Mouse (Mus musculus) limb, embryonic 15.5 days (tissue): ENCODE results near the gene Dnajc12. TPM values are rescaled to one million over a fixed set of nuclear protein-coding genes. Genes with fewer than 3 reads are reported as not detected.
"Not testable (repeated sequence)": the region's sequence is repeated elsewhere in the genome, so short reads cannot be mapped to it uniquely, and the experiment has no call there.

ENCODE experiments used
- ATAC-seq: fragments of 200-750 bp; cut with Nextera tagmentation; 2 replicates; pipeline ENCODE4 v1.8.0; 2017; ENCODE audit warnings: low read depth, moderate TSS enrichment; ENCODE audit not compliant: insufficient number of reproducible peaks, low FRiP score, low TSS enrichment
- H3K27ac ChIP-seq: fragments of 300-500 bp; sonication (generic); 2 replicates; pipeline ENCODE4 v1.5.1; 2015; ENCODE audit warnings: moderate library complexity, mild to moderate bottlenecking, inconsistent platforms
- H3K27me3 ChIP-seq: fragments of 300-500 bp; sonication (generic); 2 replicates; pipeline ENCODE4 v1.6.1; 2015; ENCODE audit warnings: inconsistent platforms
- H3K36me3 ChIP-seq: fragments of 300-500 bp; sonication (generic); 2 replicates; pipeline ENCODE4 v1.6.1; 2015; ENCODE audit warnings: inconsistent platforms
- H3K4me1 ChIP-seq: fragments of 300-500 bp; sonication (generic); 2 replicates; pipeline ENCODE4 v1.6.1; 2015; ENCODE audit warnings: inconsistent platforms
- H3K4me2 ChIP-seq: fragments of 300-500 bp; sonication (generic); 2 replicates; pipeline ENCODE4 v1.6.1; 2015; ENCODE audit warnings: mild to moderate bottlenecking, inconsistent platforms
- H3K4me3 ChIP-seq: fragments of 300-500 bp; sonication (generic); 2 replicates; pipeline ENCODE4 v1.5.1; 2015; ENCODE audit warnings: mild to moderate bottlenecking, inconsistent platforms
- H3K9ac ChIP-seq: fragments of 300-500 bp; sonication (generic); 2 replicates; pipeline ENCODE4 v1.6.1; 2015; ENCODE audit warnings: inconsistent platforms
- H3K9me3 ChIP-seq: fragments of 300-500 bp; sonication (generic); 2 replicates; pipeline ENCODE4 v1.6.1; 2016; ENCODE audit warnings: inconsistent platforms
- WGBS: fragments of 180-500 bp; shearing (Covaris S2); methylation state at CpG from one replicate; pipeline ENCODE4 v1.1.7; 2015; 5-methylcytosine and 5-hydroxymethylcytosine counted together
- polyA plus RNA-seq: library from polyadenylated mRNA; unstranded; fragments of >200 nt; fragmentation: Nextera tagmentation; extraction: Ambion mirVana; gene quantifications from 2 replicates; pipeline ENCODE4 v1.2.1, GENCODE M21; 2015

Gene Dnajc12
- polyA plus RNA-seq: 8.3 and 9.0 TPM in 2 replicates

GRCm38 (mm10) chr10:63382372-63383279, at the start of gene Dnajc12:
TSS of gene Dnajc12 (plus strand) at chr10:63382443.
- peak; percentile 89 for ATAC-seq
- peak within 1 kb of the TSS; percentile 85 for H3K4me2 ChIP-seq

GRCm38 (mm10) chr10:63336901-63337300, 45.3 kb upstream of the Dnajc12 start:
- no peak for ATAC-seq
- 49% methylated on average over 13 of the region's 13 CpGs for WGBS

More at GRCm38 (mm10) chr10:63382372-63383279, at the start of gene Dnajc12:
- 1% methylated on average over 28 of the region's 28 CpGs for WGBS
- Histone ChIP-seq H3K4me3 (peak within 1 kb of the TSS; percentile 49), H3K27ac (peak within 1 kb of the TSS; percentile 71), H3K9me3 (no peaks in the 10 kb centered on the region), H3K9ac (peak within 1 kb of the TSS; percentile 51), H3K36me3 (no peaks in the 10 kb centered on the region), H3K27me3 (0 out of 2 replicates have a peak, but pooled peaks cover 3% of the 10 kb centered on the region), H3K4me1 (peaks cover 9% of the 10 kb centered on the region; the same call in 1 of the 2 replicates)

GRCm38 (mm10) chr10:63337326-63337725, 44.9 kb upstream of the Dnajc12 start:
- H3K27me3 ChIP-seq: no peaks in the 10 kb centered on the region
- peaks cover 21% of the 10 kb centered on the region for H3K36me3 ChIP-seq
- H3K4me2 ChIP-seq: peak overlapping the region; percentile 79
- WGBS: 18% methylated on average over 5 of the region's 5 CpGs
- ATAC-seq: no peak
- H3K9me3 ChIP-seq: no peaks in the 10 kb centered on the region
- no peak overlapping the region for H3K9ac ChIP-seq
- H3K4me1 ChIP-seq: peaks cover 16% of the 10 kb centered on the region
- peak overlapping the region; percentile 83 for H3K4me3 ChIP-seq
- H3K27ac ChIP-seq: no peak overlapping the region

More at GRCm38 (mm10) chr10:63336901-63337300, 45.3 kb upstream of the Dnajc12 start:
- Histone ChIP-seq H3K4me2 (peak overlapping the region; percentile 79), H3K36me3 (peaks cover 23% of the 10 kb centered on the region), H3K27me3 (no peaks in the 10 kb centered on the region), H3K9ac (no peak overlapping the region), H3K27ac (no peak overlapping the region), H3K4me3 (peak overlapping the region; percentile 83), H3K4me1 (peaks cover 16% of the 10 kb centered on the region), H3K9me3 (no peaks in the 10 kb centered on the region)

DNA sequence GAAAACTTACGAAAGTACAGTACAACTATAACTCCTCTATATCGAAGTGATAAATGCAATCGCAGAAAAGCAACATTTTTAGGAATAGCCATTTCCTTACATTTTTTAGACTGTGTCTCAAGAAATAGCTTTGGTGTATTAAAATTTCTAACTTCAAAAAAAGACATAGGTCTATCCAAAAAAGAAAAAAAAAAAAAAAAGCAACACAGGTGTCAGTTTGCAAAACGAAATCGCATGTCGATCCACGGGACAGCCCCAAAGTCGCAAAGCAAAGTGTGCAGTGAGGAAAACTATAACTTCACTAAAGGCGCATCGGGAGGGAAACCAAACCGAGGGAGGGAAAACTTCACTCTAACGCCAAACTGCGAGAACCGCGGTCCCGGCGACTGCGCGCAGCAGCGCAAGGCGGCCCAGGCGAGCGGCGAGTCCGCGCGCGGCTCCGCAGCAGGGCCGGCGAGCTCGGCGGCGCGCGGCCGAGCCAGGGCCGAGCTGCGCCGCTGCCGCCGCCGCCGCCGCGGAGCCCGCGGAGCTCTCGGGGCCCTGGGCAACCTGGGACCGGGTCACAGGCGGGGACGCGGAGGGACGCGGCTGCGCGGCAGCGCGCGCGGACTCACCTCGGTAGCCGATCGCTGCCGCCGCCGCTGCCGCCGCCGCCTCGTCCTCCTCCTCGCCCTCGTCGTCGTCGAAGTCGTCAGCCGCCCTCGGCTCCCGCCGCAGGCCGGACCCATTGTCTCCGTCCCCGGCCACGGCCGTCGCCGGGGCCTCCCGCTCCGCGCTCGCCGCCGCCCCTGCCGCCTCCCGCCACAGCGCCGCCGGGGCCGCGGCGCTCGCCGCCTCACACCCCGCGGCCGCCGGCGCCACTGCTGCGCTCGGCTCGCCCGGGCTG, 44.0 kb upstream of the Dnajc12 start:
- Histone ChIP-seq H3K4me1 (peaks cover 16% of the 10 kb centered on the region), H3K27ac (peak overlapping the region; percentile 95), H3K9me3 (no peaks in the 10 kb centered on the region), H3K27me3 (no peaks in the 10 kb centered on the region), H3K36me3 (peaks cover 12% of the 10 kb centered on the region), H3K4me2 (peak overlapping the region; percentile 79), H3K4me3 (peak overlapping the region; percentile 83), H3K9ac (peak overlapping the region; percentile 89)
- WGBS: under 1% methylated on average over 78 of the region's 113 CpGs
- peak; percentile 53 for ATAC-seq

- under 1% methylated on average over 57 of the region's 74 CpGs for WGBS
- peak overlapping the region; percentile 95 for H3K27ac ChIP-seq
- ATAC-seq: peak; percentile 96
These were observed 43.2 kb upstream of the Dnajc12 start for GRCm38 (mm10) chr10:63338914-63339643.

DNA sequence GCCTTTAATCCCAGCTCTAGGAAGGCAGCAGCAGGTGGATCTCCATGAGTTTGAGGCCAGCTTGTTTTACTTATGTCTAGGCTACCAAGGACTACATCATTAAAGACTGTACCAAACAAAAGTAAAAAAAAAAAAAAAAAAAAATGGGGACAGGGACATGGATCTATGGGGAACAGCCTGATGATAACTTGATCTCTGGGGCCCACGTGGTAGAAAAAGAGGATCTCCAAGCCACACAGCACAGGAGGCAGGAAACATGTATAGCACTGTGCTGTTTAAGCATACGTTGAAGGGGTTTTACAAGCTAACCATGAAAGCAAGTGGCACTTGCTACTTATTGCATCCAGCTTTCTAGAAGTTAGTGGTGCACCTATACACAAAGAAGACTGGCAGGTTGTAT, 40.9 kb upstream of the Dnajc12 start:
- Histone ChIP-seq H3K36me3 (no peaks in the 10 kb centered on the region), H3K27me3 (no peaks in the 10 kb centered on the region), H3K27ac (no peak overlapping the region), H3K9me3 (no peaks in the 10 kb centered on the region), H3K9ac (no peak overlapping the region), H3K4me1 (peaks cover 16% of the 10 kb centered on the region), H3K4me3 (no peak overlapping the region), H3K4me2 (no peak overlapping the region)
- ATAC-seq: no peak
- 65% methylated on average over 2 of the region's 2 CpGs for WGBS

More at GRCm38 (mm10) chr10:63338914-63339643, 43.2 kb upstream of the Dnajc12 start:
- H3K36me3 ChIP-seq: peaks cover 4% of the 10 kb centered on the region; the same call in 1 of the 2 replicates
- peak overlapping the region; percentile 83 for H3K4me3 ChIP-seq
- peak overlapping the region; percentile 79 for H3K4me2 ChIP-seq
- H3K9me3 ChIP-seq: no peaks in the 10 kb centered on the region
- H3K9ac ChIP-seq: peak overlapping the region; percentile 89
- no peaks in the 10 kb centered on the region for H3K27me3 ChIP-seq
- H3K4me1 ChIP-seq: peaks cover 16% of the 10 kb centered on the region

DNA sequence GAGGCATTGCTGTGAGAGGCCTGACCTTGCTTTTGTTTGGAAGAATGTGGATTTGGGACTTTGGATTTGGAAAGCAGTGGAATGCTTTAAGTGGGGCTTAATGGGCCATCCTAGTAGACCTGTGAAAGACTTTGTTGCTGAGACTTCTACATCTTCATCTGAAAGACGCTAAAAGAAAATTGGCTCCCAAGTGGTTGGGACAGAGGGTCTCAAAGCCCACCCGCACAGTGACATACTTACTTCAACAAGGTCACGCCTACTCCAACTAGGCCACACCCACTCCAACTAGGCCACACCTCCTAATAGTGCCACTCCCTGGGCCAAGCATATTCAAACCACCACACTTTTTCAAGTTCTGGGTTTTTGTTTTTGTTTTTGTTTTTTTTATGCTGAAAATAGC, 37.5 kb upstream of the Dnajc12 start:
- H3K36me3 ChIP-seq: no peaks in the 10 kb centered on the region
- H3K4me3 ChIP-seq: no peak overlapping the region

DNA sequence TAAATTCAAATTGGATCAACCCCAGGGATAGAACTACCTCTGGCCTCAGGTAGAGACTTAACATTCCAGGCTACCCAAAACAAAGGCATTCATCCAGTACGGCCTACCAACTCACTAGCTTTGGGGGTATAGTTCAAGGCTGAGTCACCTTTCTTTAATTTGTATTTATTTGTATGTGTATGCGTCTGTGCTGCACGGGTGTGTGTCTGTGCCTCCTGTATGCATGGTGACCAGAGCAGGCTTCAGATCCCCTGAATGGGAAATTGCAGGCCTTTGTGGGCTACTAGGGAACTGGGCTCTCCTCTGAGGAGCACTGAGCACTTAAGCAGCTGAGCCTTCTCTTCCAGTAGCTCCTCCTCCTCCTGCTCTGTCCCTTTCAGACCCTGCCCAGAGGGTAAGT, 34.0 kb upstream of the Dnajc12 start:
- ATAC-seq: no peak
- Histone ChIP-seq H3K27ac (no peak overlapping the region), H3K36me3 (no peaks in the 10 kb centered on the region), H3K27me3 (no peaks in the 10 kb centered on the region), H3K4me3 (no peak overlapping the region), H3K4me1 (no peaks in the 10 kb centered on the region), H3K9me3 (no peaks in the 10 kb centered on the region), H3K9ac (no peak overlapping the region), H3K4me2 (no peak overlapping the region)
- WGBS: 61% methylated on average over 3 of the region's 3 CpGs

More for the DNA sequence above, 37.5 kb upstream of the Dnajc12 start:
- Histone ChIP-seq H3K9ac (no peak overlapping the region), H3K4me1 (no peaks in the 10 kb centered on the region), H3K27me3 (no peaks in the 10 kb centered on the region), H3K4me2 (no peak overlapping the region), H3K27ac (no peak overlapping the region), H3K9me3 (no peaks in the 10 kb centered on the region)
- ATAC-seq: no peak
- WGBS: 93% methylated on average over 3 of the region's 3 CpGs

DNA sequence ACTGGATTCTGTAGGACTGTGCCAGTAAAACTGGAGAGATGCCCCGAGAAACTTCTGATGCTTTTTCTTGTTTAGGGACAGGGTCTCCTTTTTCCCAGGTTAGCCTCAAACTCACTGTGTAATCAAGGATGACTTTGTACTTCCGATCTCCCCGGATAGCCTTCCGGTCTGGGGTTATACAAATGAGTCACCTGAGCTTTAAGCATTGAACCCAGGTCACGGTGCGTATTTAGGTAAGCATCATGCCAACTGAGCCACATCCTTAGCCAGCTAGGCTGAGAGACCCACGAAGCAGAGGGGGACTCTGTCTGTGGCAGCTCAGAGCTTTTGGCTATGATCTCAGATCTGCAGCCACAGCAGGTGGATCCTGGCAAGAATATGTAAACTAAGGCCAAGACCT, 31.6 kb upstream of the Dnajc12 start:
- no peak overlapping the region for H3K4me2 ChIP-seq
- no peaks in the 10 kb centered on the region for H3K9me3 ChIP-seq
- no peak for ATAC-seq
- no peaks in the 10 kb centered on the region for H3K4me1 ChIP-seq
- H3K27ac ChIP-seq: no peak overlapping the region
- H3K9ac ChIP-seq: no peak overlapping the region
- no peaks in the 10 kb centered on the region for H3K27me3 ChIP-seq
- H3K4me3 ChIP-seq: no peak overlapping the region
- H3K36me3 ChIP-seq: no peaks in the 10 kb centered on the region
- WGBS: 83% methylated on average over 7 of the region's 7 CpGs

- H3K4me3 ChIP-seq, H3K9me3 ChIP-seq, H3K27ac ChIP-seq, ATAC-seq, H3K36me3 ChIP-seq, H3K9ac ChIP-seq, H3K27me3 ChIP-seq, H3K4me2 ChIP-seq, H3K4me1 ChIP-seq: not testable (repeated sequence)
- WGBS: 79% methylated on average over 7 of the region's 7 CpGs
These were observed 31.1 kb upstream of the Dnajc12 start for GRCm38 (mm10) chr10:63351099-63351498.

DNA sequence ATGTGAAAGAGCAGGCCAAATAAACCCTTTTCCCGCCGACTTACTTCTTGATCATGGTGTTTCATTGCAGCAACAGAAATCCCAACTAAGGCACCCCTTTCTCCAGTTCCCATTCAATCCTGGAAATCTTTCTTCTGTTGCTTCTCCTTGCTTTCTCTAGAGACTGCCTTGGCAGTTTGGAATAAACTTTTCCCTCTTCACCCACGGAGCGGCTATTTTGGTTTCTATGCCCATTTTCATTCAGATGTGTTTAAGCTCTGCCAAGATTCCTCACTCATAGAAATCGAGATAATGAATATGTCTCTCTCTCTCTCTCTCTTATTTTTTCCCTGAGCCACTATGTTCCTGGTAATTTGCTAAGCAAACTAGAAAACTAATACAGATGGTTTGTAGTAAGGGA, 30.1 kb upstream of the Dnajc12 start:
- no peak overlapping the region for H3K4me2 ChIP-seq
- no peak overlapping the region for H3K9ac ChIP-seq
- WGBS: 78% methylated on average over 5 of the region's 5 CpGs
- no peaks in the 10 kb centered on the region for H3K4me1 ChIP-seq
- H3K27me3 ChIP-seq: no peaks in the 10 kb centered on the region
- no peak overlapping the region for H3K27ac ChIP-seq
- H3K4me3 ChIP-seq: no peak overlapping the region
- no peaks in the 10 kb centered on the region for H3K36me3 ChIP-seq
- ATAC-seq: no peak
- H3K9me3 ChIP-seq: no peaks in the 10 kb centered on the region
